Mouse (Mus musculus) left cerebral cortex, adult 18-20 months (tissue): ENCODE measurements around the gene Nadk. TPM values are rescaled to one million over a fixed set of nuclear protein-coding genes. Genes with fewer than 3 reads are reported as not detected.

Experiments
- DNase-seq, 2 experiments: peaks; one replicate each; pipeline ENCODE4 v3.0.0; 2021 to 2022; ENCODE audit warnings: low spot score in 2 of 2, mixed read lengths in 1 of 2
- total RNA-seq, 2 experiments: library from RNA; stranded (reverse); gene quantifications; 2 replicates each; pipeline ENCODE4 v1.2.3; 2021

Nadk gene
- total RNA-seq, 2 experiments from 2014 or later = 57.5 to 57.7 TPM

DNA sequence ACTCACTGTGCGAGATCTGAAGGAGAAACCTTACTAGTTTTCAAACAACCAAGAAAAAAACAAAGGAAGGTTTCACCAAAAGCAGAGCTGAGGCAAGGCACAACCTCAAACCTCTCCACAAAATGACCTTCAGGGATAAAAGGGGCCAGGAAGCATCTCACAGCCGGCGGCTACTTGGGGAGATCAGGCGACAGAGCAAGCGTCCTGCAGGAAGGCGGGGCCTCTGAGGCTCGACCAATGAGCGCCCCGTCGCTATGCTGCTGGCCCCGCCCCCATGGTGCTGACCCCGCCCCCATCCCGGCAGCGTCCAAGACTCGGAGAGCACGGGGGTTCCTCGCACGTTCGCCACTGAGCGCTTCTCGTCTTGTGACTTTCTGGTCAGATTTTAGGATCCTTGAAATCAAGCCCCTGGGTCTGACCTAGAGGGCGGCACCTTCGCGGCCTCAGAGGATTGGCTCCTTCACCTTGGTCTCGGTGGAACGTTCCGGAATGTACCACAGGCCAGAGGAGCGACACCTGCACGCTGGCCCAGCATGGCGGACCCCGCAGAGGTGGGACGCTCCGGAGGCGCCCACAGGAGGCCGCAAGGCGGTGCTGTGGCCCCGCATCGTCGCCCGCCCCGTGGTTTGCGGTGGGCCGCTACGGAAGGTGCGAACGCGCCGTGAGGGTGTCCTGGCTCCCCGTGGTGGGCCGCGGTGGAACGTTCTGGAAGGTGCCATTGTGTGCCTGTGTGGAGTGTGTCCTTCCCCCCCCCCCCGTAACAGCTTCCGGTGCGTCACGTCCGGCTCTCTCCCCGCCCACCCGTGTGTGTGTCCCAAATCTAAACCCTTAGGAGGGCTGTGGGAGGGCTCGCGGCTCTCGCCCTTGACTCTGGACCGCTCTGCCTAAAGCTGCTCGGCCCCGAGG lies 39.2 kb downstream of the Nadk start, which contains the start of gene Slc35e2:
Gene Slc35e2 (plus strand): TSS at position 326 of the 906 bp plus-strand sequence.
- DNase-seq = peak; percentile 85 to 91

DNA sequence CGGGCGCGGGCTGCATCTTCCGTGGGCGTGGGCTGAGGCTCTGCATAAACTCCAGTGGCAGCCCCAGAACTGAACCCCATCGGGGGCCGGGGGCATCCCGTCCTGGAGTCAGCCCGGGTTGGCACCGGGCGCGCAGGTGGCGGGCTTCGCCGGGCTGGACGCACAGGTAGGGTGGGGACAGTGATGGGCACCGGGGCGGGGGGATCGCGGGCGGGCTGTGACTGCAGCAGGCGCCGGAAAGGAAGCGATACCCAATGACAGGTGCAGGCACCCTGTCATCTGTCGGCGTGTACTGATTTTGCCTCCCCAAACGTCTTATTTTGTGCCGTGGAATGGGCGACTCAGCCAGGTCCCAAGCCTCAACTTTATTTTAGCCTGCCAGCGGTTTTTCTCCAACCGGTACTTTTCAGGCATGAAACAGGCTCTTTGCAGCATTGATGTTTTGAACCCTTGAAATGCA lies 39.8 kb downstream of the Nadk start:
- DNase-seq = no peak

GRCm38 (mm10) chr4:155602753-155603152 lies 40.6 kb downstream of the Nadk start:
- no peak for DNase-seq

- no peak for DNase-seq
These were observed 41.6 kb downstream of the Nadk start for GRCm38 (mm10) chr4:155603801-155604200.

DNA sequence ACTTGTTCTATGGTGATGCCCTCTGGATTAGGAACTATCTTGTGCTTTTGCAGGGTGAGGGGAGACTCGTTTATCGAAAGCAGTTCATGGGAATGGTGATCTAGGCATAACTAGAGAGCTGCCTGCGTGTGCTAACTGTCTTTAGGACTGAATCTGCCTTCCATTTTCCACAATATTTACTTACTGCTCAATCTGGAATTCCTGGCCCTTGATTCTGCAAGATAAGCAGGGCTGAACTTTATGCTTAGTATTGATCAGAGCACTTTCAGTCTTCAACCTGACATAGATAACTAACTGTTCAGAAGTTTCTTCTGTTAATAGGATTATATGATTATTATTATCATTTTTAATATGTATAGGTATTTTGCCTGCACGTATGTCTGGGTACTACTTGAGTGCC lies 43.0 kb downstream of the Nadk start:
- DNase-seq = no peak

GRCm38 (mm10) chr4:155606825-155607224 lies 44.6 kb downstream of the Nadk start:
- DNase-seq = no peak

GRCm38 (mm10) chr4:155611860-155612259 lies 49.7 kb downstream of the Nadk start:
- no peak for DNase-seq

GRCm38 (mm10) chr4:155613264-155613663 lies 51.1 kb downstream of the Nadk start:
- no peak for DNase-seq

DNA sequence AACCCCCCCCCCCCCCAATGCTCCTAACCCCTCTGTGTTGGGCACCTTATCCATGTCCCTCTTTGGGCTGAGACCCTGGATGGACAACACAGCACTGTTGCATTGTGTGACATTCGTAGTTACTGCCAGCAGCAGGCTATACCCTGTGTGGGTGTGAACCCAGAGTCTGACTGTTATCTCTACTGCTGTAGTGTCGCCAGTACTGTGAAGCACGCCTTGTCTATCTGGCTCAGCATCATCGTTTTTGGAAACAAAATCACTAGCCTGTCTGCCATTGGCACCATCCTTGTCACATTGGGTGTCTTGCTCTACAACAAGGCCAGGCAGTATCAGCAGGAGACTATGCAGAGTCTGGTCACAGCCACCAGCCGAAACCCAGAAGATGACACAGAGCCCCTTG lies 56.1 kb downstream of the Nadk start:
- DNase-seq = no peak

DNA sequence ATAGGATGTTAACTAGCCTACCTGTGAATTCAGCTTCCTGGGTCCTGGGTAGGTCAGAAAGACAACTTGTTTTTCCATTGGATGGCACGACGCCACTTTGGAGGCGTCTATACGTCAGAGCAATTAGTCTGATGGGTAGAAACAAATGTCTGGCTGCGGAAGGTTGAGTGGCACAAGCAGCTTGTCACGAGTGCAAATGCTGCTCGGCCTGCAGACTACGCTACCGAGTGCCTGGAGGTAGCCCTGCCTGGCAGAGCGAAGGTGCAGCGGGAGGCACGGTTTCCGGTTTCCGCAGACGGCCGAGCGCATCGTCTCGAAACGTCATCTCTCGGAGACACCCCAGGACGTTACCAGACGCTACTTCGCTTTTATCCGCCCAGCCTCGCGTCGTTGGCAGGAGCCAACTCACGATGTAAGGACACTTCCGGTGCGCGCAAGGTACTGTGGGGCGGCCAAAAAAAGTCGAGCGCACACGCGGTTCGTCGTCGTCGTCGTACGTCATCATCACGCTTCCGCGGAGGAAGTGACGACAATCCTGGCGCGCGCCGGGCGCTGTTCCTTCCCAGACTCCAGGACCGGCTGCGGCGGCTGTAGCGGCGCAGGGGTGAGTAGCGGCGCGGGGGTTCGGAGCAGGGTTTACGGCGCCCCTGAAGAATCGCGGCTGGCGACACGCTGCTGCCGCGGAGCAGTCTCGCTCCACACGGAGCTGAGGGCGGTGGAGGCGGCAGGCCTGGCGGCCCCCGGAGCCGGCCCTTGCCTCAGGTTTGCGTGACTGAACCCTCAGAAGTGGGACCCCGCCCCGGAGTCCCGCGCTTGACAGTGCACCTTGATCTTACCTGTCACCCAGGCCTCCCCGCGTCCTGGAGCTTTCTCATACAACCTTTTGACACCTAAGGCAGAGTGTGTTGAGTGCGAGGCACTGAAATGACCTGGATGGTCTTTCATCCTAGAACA lies 62.4 kb downstream of the Nadk start, which contains the start of gene Cdk11b:
Gene Cdk11b (plus strand): TSS at position 517 of the 954 bp plus-strand sequence.
- peak; percentile 96 to 97 for DNase-seq

DNA sequence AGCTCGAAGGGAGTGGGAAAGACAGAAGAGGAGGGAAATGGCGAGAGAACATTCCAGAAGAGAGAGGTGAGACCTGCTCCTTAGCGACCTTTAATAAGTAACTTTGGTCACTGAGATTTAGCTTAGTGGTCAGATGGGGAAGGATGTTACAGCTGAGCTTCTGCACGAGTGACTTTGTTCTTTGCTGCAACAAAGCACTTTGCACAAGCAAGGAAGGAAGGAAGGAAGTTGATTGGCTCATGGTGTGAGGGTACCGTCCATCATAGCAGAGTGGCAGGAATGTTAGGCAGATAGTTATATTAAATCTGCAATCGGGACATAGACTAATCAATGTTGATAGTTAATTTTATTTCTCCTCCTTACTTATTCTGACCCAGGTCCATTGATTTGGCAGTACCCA lies 68.1 kb downstream of the Nadk start:
- DNase-seq = no peak

DNA sequence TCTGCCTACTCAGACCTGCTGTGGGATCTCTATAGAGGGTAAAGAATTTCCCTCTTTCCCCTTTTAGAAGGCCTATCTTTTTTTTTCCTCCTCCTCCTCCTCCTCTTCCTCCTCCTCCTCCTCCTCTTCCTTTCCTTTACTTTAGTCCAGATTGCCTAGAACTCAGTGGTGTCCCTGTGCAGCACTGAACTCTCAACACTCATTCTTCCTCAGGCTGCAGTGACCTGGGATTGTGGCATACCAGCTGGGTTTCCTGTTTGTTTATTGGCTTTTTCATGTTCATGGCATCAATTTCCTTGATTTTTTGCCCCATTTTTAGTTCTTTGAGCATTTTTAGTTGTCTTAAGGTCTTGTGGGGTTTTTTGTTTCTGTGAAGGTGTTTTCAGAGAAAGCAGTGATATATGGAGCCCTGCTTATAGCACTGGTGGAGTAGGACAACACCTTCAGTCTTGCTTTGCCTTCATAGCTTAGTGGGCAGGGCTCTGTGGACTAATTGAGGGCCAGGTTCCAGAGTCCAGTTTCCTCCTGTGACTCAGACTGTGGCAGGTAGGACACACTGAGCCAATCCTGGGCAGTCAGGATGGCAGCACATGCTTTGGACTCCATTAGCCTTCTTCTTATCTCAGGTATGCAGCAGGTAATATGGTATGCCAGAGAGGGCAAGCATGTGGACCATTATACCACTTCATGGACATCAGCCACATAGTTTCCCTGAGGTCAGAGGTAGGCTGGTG lies 73.8 kb downstream of the Nadk start:
- DNase-seq = no peak

Other genes starting within 250 kb of the Nadk start
- gene Prkcz, start 201.0 kb upstream of the Nadk start, total RNA-seq = 100 to 1,000 TPM; 216 to 223 TPM
- gene Gabrd, start 164.3 kb upstream of the Nadk start, total RNA-seq = 10 to 100 TPM; 77.5 to 84.7 TPM
- 10 to 100 TPM; 12.0 to 13.1 TPM for gene Cfap74, start 153.2 kb upstream of the Nadk start, total RNA-seq
- gene Tmem52, start 93.3 kb upstream of the Nadk start, total RNA-seq = 1 to 10 TPM; 1.1 to 1.8 TPM
- 100 to 1,000 TPM; 859 to 881 TPM for gene Gnb1, start 71.0 kb upstream of the Nadk start, total RNA-seq
- gene Slc35e2, start 39.0 kb downstream of the Nadk start, total RNA-seq = 10 to 100 TPM; 47.2 to 48.9 TPM
- 10 to 100 TPM; 47.1 to 49.4 TPM for gene Cdk11b, start 62.5 kb downstream of the Nadk start, total RNA-seq
- gene Gm10563, start 83.0 kb downstream of the Nadk start, total RNA-seq = not detected
- 1 to 10 TPM; 2.4 to 4.6 TPM for gene Mmp23, start 91.0 kb downstream of the Nadk start, total RNA-seq
- gene Mib2, start 106.8 kb downstream of the Nadk start, total RNA-seq = 100 to 1,000 TPM; 128 to 129 TPM
- gene Fndc10, start 132.0 kb downstream of the Nadk start, total RNA-seq = 10 to 100 TPM; 27.8 to 32.8 TPM
- 10 to 100 TPM; 90.6 to 97.4 TPM for gene Ssu72, start 142.4 kb downstream of the Nadk start, total RNA-seq
- gene Tmem240, start 172.4 kb downstream of the Nadk start, total RNA-seq = 10 to 100 TPM; 51.1 to 53.0 TPM
- 10 to 100 TPM; 48.3 to 55.6 TPM for gene Atad3a, start 198.7 kb downstream of the Nadk start, total RNA-seq
- gene Vwa1, start 212.3 kb downstream of the Nadk start, total RNA-seq = 10 to 100 TPM; 15.6 to 17.6 TPM
- gene Tmem88b, start 223.5 kb downstream of the Nadk start, total RNA-seq = 10 to 100 TPM; 16.4 to 19.0 TPM
- under 1 TPM in 1 of 2 experiments, not detected in 1; 0.44 TPM for gene Ankrd65, start 228.1 kb downstream of the Nadk start, total RNA-seq
- gene Mrpl20, start 240.5 kb downstream of the Nadk start, total RNA-seq = 10 to 100 TPM; 84.9 to 89.4 TPM